Mouse (Mus musculus): ENCODE measurements around the gene Tekt3.

DNA sequence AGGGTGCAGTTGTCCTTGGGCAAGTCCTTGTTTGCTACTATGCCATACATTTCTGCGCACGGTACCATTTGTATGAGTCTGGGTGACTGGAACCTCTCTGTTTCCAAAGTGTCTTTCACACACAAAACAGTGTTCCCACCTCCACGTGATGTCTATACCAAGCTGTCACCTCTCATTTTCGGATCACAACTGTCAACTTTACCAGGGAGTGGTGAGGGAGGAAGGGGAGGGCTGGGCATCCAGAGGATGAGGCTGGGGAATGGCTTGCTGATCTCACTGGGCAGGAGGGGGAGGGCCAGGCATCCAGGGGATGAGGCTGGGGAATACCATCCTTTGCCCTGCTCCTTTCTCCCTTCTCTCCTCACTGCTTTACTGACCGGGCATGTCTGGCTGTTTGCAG is 72.6 kb downstream of the Tekt3 start:
- no peak for TF ChIP-seq ZNF384 (IDR thresholded peaks at IDR 0.05; ENCODE audit: low read depth, low read length)
- no peak for TF ChIP-seq CHD2 (IDR thresholded peaks at IDR 0.05; ENCODE audit: low read depth, low read length)

Data from ES-E14 (cell line).